Mouse (Mus musculus) lung, embryonic 14.5 days (tissue): Measurements from ENCODE around the gene Mtch1. TPM values are rescaled to one million over a fixed set of nuclear protein-coding genes. Genes with fewer than 3 reads are reported as not detected.
"Not testable (repeated sequence)": the region's sequence is repeated elsewhere in the genome, so short reads cannot be mapped to it uniquely, and the experiment has no call there.

ENCODE experiments used
- ATAC-seq: fragments of 200-750 bp; cut with Nextera tagmentation; 2 replicates; pipeline ENCODE4 v1.8.0; 2017; ENCODE audit warnings: mild to moderate bottlenecking, moderate TSS enrichment, moderate library complexity; ENCODE audit not compliant: insufficient read depth
- DNase-seq: peaks from one replicate; pipeline ENCODE4 v3.0.0-alpha.2; 2015
- H3K27ac ChIP-seq: fragments of 300-500 bp; sonication (generic); 2 replicates; pipeline ENCODE4 v1.5.1; 2014; ENCODE audit warnings: low read depth, mild to moderate bottlenecking, moderate library complexity
- H3K27me3 ChIP-seq: fragments of 300-500 bp; sonication (generic); 2 replicates; pipeline ENCODE4 v1.6.1; 2014; ENCODE audit warnings: low read length, control low read depth; ENCODE audit not compliant: insufficient read depth
- H3K36me3 ChIP-seq: fragments of 300-500 bp; sonication (generic); 2 replicates; pipeline ENCODE4 v1.6.1; 2014; ENCODE audit warnings: control low read depth; ENCODE audit not compliant: insufficient read depth
- H3K4me1 ChIP-seq: fragments of 300-500 bp; sonication (generic); 2 replicates; pipeline ENCODE4 v1.6.1; 2014; ENCODE audit warnings: antibody characterized with exemption, control low read depth; ENCODE audit not compliant: insufficient read depth
- H3K4me2 ChIP-seq: fragments of 300-500 bp; sonication (generic); 2 replicates; pipeline ENCODE4 v1.6.1; 2014; ENCODE audit warnings: mild to moderate bottlenecking
- H3K4me3 ChIP-seq: fragments of 300-500 bp; sonication (generic); 2 replicates; pipeline ENCODE4 v1.5.1; 2014; ENCODE audit warnings: low read depth, low read length
- H3K9ac ChIP-seq: fragments of 300-500 bp; sonication (generic); 2 replicates; pipeline ENCODE4 v1.6.1; 2014
- H3K9me3 ChIP-seq: fragments of 300-500 bp; sonication (generic); 2 replicates; pipeline ENCODE4 v1.6.1; 2016; ENCODE audit warnings: low read depth, low read length, control low read depth
- CTCF ChIP-seq: IDR thresholded peaks from 2 replicates; pipeline ENCODE4 v1.5.1; 2016; ENCODE audit warnings: antibody characterized with exemption, low read depth
- WGBS: fragments of 180-500 bp; shearing (Covaris S2); extraction: QIAGEN DNeasy Blood & Tissue Kit; methylation state at CpG from one replicate; pipeline ENCODE4 v1.1.7; 2014; 5-methylcytosine and 5-hydroxymethylcytosine counted together
- polyA plus RNA-seq: library from polyadenylated mRNA; unstranded; fragments of >200 nt; fragmentation: Nextera tagmentation; extraction: Ambion mirVana; gene quantifications from 2 replicates; pipeline ENCODE4 v1.2.1, GENCODE M21; 2014

Gene Mtch1
- polyA plus RNA-seq, 1 experiment from 2014 or later, result 395 TPM

DNA sequence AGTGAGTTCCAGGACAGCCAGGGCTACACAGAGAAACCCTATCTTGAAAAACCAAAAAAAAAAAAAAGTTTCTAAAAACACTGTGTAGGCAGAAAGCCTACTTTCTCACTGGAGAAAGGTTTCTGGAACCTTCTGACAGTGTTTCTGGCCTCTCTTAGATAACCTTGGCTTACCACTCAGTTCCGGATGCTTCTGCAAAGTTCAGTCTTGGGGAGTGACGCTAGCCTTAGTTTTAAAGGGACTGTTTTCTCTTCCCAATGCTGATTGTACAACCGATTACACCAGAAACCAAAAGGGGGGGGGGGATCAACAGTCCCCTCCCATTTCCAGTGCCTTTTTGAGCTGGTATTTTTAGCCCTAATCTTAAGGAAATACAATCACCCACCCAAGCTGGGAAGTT is 24.1 kb downstream of the Mtch1 start:
- ATAC-seq (no peak), DNase-seq (no peak)
- WGBS, result 83% methylated on average over 3 of the region's 3 CpGs
- Histone ChIP-seq H3K4me3 (no peak overlapping the region), H3K9ac (no peak overlapping the region), H3K27ac (no peak overlapping the region), H3K9me3 (no peaks in the 10 kb centered on the region), H3K4me2 (no peak overlapping the region), H3K27me3 (peaks cover 31% of the 10 kb centered on the region), H3K36me3 (no peaks in the 10 kb centered on the region), H3K4me1 (0 out of 2 replicates have a peak, but pooled peaks cover 5% of the 10 kb centered on the region)
- TF ChIP-seq CTCF, result no peak

DNA sequence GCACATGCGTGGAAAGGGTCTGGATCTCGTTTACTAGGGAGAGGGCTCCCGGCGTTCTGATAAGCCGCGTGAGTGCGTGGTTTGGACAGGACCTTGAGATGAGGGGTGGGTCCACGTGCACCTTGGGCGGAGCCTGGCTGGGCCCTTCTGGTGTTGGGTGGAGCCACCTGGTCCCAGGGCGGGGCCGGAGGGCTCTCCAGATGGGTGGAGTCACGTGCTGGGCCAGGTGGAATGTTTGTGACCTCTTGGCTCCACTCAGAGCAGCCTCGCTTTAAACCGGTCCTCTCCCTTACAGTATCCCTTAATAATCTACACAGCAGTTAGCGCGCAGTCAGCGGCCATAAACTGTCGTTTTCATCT is 25.2 kb downstream of the Mtch1 start:
- ATAC-seq (peak; percentile 60), DNase-seq (peak; percentile 75)
- Histone ChIP-seq H3K9me3 (no peaks in the 10 kb centered on the region), H3K4me3 (no peak overlapping the region), H3K4me1 (0 out of 2 replicates have a peak, but pooled peaks cover 5% of the 10 kb centered on the region), H3K36me3 (no peaks in the 10 kb centered on the region), H3K4me2 (peak overlapping the region; percentile 54), H3K27ac (no peak overlapping the region), H3K27me3 (peaks cover 30% of the 10 kb centered on the region), H3K9ac (no peak overlapping the region)
- no peak for TF ChIP-seq CTCF
- 15% methylated on average over 18 of the region's 18 CpGs for WGBS

DNA sequence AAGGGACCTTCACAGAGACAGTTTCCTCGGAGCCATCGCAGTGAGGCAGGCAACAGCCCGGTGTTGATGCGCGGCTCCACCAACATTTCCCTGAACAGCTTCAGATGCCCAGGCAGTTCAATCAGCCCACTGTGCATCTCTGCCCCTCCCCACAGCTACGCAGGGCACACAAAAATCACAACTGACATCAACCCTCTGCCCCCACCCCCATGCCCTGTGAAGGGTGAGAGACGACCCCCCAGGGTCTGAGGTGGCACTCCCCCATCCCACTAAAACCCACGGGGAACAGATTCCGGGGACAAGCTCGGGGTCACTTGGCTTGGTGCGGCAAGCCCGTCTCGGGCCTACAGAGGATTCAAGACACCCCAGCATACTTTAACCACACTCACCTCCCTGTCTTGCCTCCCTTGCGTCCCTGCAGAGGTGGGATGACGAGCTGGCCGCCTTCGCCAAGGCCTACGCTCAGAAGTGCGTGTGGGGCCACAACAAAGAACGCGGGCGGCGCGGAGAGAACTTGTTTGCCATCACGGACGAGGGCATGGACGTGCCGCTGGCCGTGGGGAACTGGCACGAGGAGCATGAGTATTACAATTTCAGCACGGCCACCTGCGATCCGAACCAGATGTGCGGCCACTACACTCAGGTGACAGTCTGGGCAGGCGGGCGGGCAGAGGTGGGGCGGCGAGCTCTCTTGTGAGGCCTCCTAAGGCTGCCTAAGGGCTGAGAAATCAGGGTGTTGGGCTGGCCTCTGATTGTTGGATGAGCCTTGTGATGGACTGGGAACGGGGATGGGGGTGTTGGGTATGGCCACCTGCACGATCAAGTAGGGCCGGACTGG is 25.8 kb downstream of the Mtch1 start:
- no peak overlapping the region for H3K27ac ChIP-seq

DNA sequence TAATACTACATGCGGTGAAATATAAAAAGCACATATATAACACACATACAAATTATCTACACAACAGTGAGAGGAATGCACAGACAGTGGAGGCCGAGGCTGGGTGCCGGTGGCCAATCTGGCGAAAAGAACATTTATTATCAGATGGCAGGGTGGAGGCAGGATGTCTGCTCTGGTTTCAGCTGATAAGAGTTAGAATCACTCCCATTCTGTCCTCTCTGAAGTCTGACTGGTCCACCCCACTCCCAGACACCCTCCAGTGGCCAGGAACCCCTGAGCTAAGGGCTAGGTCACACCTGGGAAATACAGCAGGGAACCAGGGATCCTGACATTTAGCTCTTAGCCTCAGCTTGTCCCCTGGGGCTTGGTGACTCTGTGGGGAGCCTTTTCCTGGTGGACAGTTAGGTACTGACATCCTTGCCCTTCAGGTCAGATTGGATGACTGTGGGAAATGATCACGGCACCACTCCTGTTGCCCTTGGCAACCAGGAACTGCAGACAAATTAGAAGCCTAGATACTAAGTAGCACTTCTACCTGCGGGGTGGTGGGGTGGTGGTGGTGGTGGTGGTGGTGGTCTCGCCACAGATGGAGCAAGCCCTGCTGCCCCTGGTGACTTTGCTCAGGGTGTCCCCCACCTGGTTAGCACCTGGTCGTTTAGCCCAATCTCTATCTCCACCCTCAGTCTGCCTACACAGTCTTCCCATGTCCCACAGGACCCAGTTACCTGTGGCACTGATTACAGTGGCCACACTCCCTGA is 27.7 kb downstream of the Mtch1 start:
- no peak overlapping the region for H3K27ac ChIP-seq
- no peak overlapping the region for H3K9ac ChIP-seq
- H3K27me3 ChIP-seq, result peaks cover 24% of the 10 kb centered on the region
- DNase-seq (no peak), ATAC-seq (no peak)
- TF ChIP-seq CTCF, result no peak
- H3K4me3 ChIP-seq, result no peak overlapping the region
- 38% methylated on average over 8 of the region's 8 CpGs for WGBS
- no peaks in the 10 kb centered on the region for H3K36me3 ChIP-seq
- no peak overlapping the region for H3K4me2 ChIP-seq
- H3K4me1 ChIP-seq, result no peaks in the 10 kb centered on the region
- H3K9me3 ChIP-seq, result no peaks in the 10 kb centered on the region

More for the DNA sequence above, 25.8 kb downstream of the Mtch1 start:
- no peak for TF ChIP-seq CTCF
- H3K4me2 ChIP-seq, result peak overlapping the region; percentile 54
- H3K27me3 ChIP-seq, result peaks cover 24% of the 10 kb centered on the region
- ATAC-seq (peak; percentile 22; the same call in 1 of the 2 replicates), DNase-seq (no peak)
- WGBS, result 22% methylated on average over 41 of the region's 41 CpGs
- peak overlapping the region; percentile 9; the same call in 1 of the 2 replicates for H3K9ac ChIP-seq
- H3K36me3 ChIP-seq, result no peaks in the 10 kb centered on the region
- no peak overlapping the region for H3K4me3 ChIP-seq
- 0 out of 2 replicates have a peak, but pooled peaks cover 5% of the 10 kb centered on the region for H3K4me1 ChIP-seq
- no peaks in the 10 kb centered on the region for H3K9me3 ChIP-seq

DNA sequence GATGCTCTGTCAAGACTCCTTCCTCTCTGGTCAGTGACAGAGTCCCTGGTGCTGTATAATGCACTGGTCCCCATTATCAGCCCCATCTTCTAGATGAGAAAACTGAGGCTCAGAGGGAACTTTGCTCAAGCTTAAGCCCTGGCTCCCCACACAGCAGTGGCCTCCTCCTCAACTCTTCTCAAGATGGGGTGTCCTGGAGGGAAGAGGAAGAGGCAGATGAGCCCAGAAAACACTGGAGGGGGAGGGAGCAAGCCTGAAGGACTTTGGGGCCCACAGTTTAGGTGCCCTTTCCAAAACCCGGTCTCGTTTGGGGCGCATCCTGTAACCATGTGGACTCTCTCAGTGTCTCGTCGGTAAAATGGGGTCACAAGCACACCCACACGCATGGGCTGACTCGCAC is 28.3 kb downstream of the Mtch1 start:
- WGBS, result 84% methylated on average over 7 of the region's 7 CpGs
- no peaks in the 10 kb centered on the region for H3K9me3 ChIP-seq
- peaks cover 24% of the 10 kb centered on the region for H3K27me3 ChIP-seq
- H3K9ac ChIP-seq, result no peak overlapping the region
- no peaks in the 10 kb centered on the region for H3K4me1 ChIP-seq
- ATAC-seq, result no peak
- TF ChIP-seq CTCF, result no peak
- H3K4me2 ChIP-seq, result no peak overlapping the region
- no peak for DNase-seq
- no peak overlapping the region for H3K4me3 ChIP-seq
- H3K27ac ChIP-seq, result no peak overlapping the region
- no peaks in the 10 kb centered on the region for H3K36me3 ChIP-seq

DNA sequence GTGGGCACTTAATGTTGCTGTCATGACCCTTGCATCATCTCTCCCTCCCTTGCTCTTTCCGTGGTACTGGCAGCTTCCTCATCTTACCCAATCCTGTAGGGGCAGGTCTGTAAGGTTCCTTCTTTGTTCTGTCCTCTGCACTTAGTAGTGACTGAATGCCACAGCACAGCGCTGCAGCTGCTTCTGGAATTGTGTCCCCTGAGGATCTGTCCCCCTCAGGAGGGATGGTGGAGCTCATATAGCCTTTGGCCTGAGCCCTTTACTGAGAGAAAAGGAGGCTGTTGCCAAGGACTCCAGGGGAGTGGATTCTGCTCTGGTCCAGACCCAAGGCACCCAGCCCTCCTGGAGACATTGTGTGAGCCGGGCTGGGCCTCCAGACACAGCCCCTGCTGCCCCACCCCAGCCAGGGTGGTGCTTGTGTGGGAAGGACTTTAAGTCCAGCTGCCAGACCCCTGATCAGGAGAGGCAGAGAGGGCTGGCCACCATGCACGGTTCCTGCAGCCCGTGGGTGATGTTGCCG is 28.9 kb downstream of the Mtch1 start:
- 46% methylated on average over 6 of the region's 6 CpGs for WGBS
- H3K27ac ChIP-seq, result no peak overlapping the region
- H3K4me1 ChIP-seq, result no peaks in the 10 kb centered on the region
- H3K9ac ChIP-seq, result no peak overlapping the region
- H3K4me3 ChIP-seq, result no peak overlapping the region
- H3K4me2 ChIP-seq, result no peak overlapping the region
- H3K36me3 ChIP-seq, result no peaks in the 10 kb centered on the region
- TF ChIP-seq CTCF, result no peak
- ATAC-seq, result no peak
- peaks cover 24% of the 10 kb centered on the region for H3K27me3 ChIP-seq
- H3K9me3 ChIP-seq, result no peaks in the 10 kb centered on the region
- DNase-seq, result no peak

DNA sequence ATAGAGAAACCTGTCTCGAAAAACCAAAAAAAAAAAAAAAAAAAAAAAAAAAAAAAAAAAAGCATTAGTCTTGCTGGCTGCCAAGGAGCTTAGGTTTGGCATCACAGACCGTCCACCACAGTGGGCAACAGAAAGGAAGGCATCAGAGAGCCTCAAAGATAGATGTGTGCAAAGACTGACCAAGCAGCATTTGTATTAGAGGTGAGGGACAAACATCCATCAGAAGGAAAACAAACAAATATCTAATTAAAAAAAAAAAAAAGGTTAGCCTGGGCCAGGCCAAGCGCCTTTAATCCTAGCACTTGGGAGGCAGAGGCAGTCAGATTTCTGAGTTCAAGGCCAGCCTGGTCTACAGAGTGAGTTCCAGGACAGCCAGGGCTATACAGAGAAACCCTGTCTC is 30.4 kb downstream of the Mtch1 start, which contains the start of gene Pi16:
TSS of gene Pi16 (plus strand) at position 301 of the 400 bp plus-strand sequence.
- WGBS, result 77% methylated on average over 3 of the region's 3 CpGs

More for the DNA sequence above, 30.4 kb downstream of the Mtch1 start, which contains the start of gene Pi16:
- ATAC-seq, H3K4me3 ChIP-seq, H3K4me2 ChIP-seq, DNase-seq, H3K9me3 ChIP-seq, H3K9ac ChIP-seq, H3K4me1 ChIP-seq, H3K36me3 ChIP-seq, H3K27ac ChIP-seq: not testable (repeated sequence)
- peaks cover 18% of the 10 kb centered on the region for H3K27me3 ChIP-seq
